Mouse (Mus musculus) MEL (cell line): ENCODE results near the gene Baiap2l1.

Source experiments
- BHLHE40 ChIP-seq: IDR thresholded peaks from 2 replicates; pipeline ENCODE4 v1.6.1; 2012; ENCODE audit warnings: low read depth, mild to moderate bottlenecking, inconsistent platforms, low read length, improper control_type of control experiment, borderline replicate concordance
- CHD1 ChIP-seq: IDR thresholded peaks from 2 replicates; pipeline ENCODE4 v1.6.1; 2012; ENCODE audit warnings: low read depth, mild to moderate bottlenecking, inconsistent platforms, low read length, improper control_type of control experiment
- CHD2 ChIP-seq: IDR thresholded peaks from 2 replicates; pipeline ENCODE4 v1.6.1; 2011; ENCODE audit warnings: low read length, improper control_type of control experiment
- CTCF ChIP-seq, 3 experiments: IDR thresholded peaks in 2 of 3; conservative IDR thresholded peaks in 1 of 3; 2 replicates each; pipeline ENCODE4 v1.5.1; 2011 to 2012; ENCODE audit warnings: low read length in 3 of 3, low read depth in 2 of 3, mild to moderate bottlenecking in 2 of 3, improper control_type of control experiment in 1 of 3, inconsistent platforms in 1 of 3, mixed read lengths in 1 of 3, moderate library complexity in 1 of 3; ENCODE audit not compliant: control insufficient read depth in 1 of 3, insufficient read depth in 1 of 3, poor library complexity in 1 of 3, severe bottlenecking in 1 of 3
- E2F4 ChIP-seq: IDR thresholded peaks from 2 replicates; pipeline ENCODE4 v1.6.1; 2011; ENCODE audit warnings: low read depth, low read length, improper control_type of control experiment, borderline replicate concordance
- HCFC1 ChIP-seq: IDR thresholded peaks from 2 replicates; pipeline ENCODE4 v1.6.1; 2012; ENCODE audit warnings: low read depth, mild to moderate bottlenecking, inconsistent platforms, low read length, improper control_type of control experiment, moderate library complexity
- KAT2A ChIP-seq: conservative IDR thresholded peaks from 2 replicates; pipeline ENCODE4 v1.6.1; 2012; ENCODE audit warnings: low read depth, low read length, improper control_type of control experiment, inconsistent platforms
- MEF2A ChIP-seq: IDR thresholded peaks from 2 replicates; pipeline ENCODE4 v1.6.1; 2014; ENCODE audit warnings: low read depth, mild to moderate bottlenecking, inconsistent platforms, low read length, improper control_type of control experiment; ENCODE audit not compliant: poor library complexity, insufficient replicate concordance, severe bottlenecking; ENCODE audit errors: extremely low read depth
- NELFE ChIP-seq: IDR thresholded peaks from 2 replicates; pipeline ENCODE4 v1.6.1; 2011; ENCODE audit warnings: low read depth, low read length, improper control_type of control experiment
- POLR2A ChIP-seq, 2 experiments: IDR thresholded peaks; 2 replicates each; pipeline ENCODE4 v1.6.1; 2011 to 2012; ENCODE audit warnings: low read length in 2 of 2, mild to moderate bottlenecking in 2 of 2, control low read depth in 1 of 2, improper control_type of control experiment in 1 of 2, low read depth in 1 of 2, moderate library complexity in 1 of 2; ENCODE audit not compliant: control insufficient read depth in 1 of 2, insufficient read depth in 1 of 2, poor library complexity in 1 of 2
- POLR2AphosphoS2 ChIP-seq: IDR thresholded peaks from 2 replicates; pipeline ENCODE4 v1.6.1; 2011; ENCODE audit warnings: low read length, improper control_type of control experiment
- SIN3A ChIP-seq: IDR thresholded peaks from 2 replicates; pipeline ENCODE4 v1.6.1; 2012; ENCODE audit warnings: low read length, improper control_type of control experiment, inconsistent platforms
- TAL1 ChIP-seq: IDR thresholded peaks from 2 replicates; pipeline ENCODE4 v1.6.1; 2012; ENCODE audit warnings: mild to moderate bottlenecking, inconsistent platforms, low read length, moderate library complexity, mixed read lengths

- no peak for TF ChIP-seq POLR2A (IDR thresholded peaks at IDR 0.05; ENCODE audit: control insufficient read depth in 1 of 2, insufficient read depth in 1 of 2, low read depth in 1 of 2, low read length in 2 of 2, poor library complexity in 1 of 2)
- TF ChIP-seq POLR2AphosphoS2, result no peak
- no peak for TF ChIP-seq HCFC1
- TF ChIP-seq CTCF (IDR thresholded peaks at IDR 0.05 in 2 of 3, conservative IDR thresholded peaks at IDR 0.05 in 1 of 3; ENCODE audit: control insufficient read depth in 1 of 3, insufficient read depth in 1 of 3, low read depth in 2 of 3, low read length in 3 of 3, poor library complexity in 1 of 3, severe bottlenecking in 1 of 3), result no peak
- no peak for TF ChIP-seq BHLHE40
- TF ChIP-seq NELFE, result no peak
- TF ChIP-seq E2F4, result no peak
- TF ChIP-seq SIN3A, result no peak
- no peak for TF ChIP-seq TAL1
- no peak for TF ChIP-seq KAT2A
- no peak for TF ChIP-seq CHD2
- no peak for TF ChIP-seq MEF2A
- no peak for TF ChIP-seq CHD1
Observed at GRCm38 (mm10) chr5:144284599-144284998, 73.3 kb downstream of the Baiap2l1 start.
